Mouse (Mus musculus) midbrain, embryonic 16.5 days (tissue): ENCODE measurements around the gene Fyco1. TPM values are rescaled to one million over a fixed set of nuclear protein-coding genes. Genes with fewer than 3 reads are reported as not detected.

Experiments
- ATAC-seq: fragments of 200-750 bp; cut with Nextera tagmentation; 2 replicates; pipeline ENCODE4 v1.8.0; 2017; ENCODE audit warnings: moderate TSS enrichment
- H3K27ac ChIP-seq: fragments of 300-500 bp; sonication (generic); 2 replicates; pipeline ENCODE4 v1.5.1; 2014; ENCODE audit warnings: mild to moderate bottlenecking, low read length, mixed read lengths
- H3K27me3 ChIP-seq: fragments of 300-500 bp; sonication (generic); 2 replicates; pipeline ENCODE4 v1.6.1; 2014; ENCODE audit warnings: low read depth, low read length, mixed read lengths; ENCODE audit not compliant: control insufficient read depth, insufficient read depth
- H3K36me3 ChIP-seq: fragments of 300-500 bp; sonication (generic); 2 replicates; pipeline ENCODE4 v1.6.1; 2014; ENCODE audit warnings: mild to moderate bottlenecking, low read length, moderate library complexity, mixed read lengths; ENCODE audit not compliant: control insufficient read depth, insufficient read depth
- H3K4me1 ChIP-seq: fragments of 300-500 bp; sonication (generic); 2 replicates; pipeline ENCODE4 v1.6.1; 2014; ENCODE audit warnings: mild to moderate bottlenecking, low read length, mixed read lengths; ENCODE audit not compliant: control insufficient read depth, insufficient read depth
- H3K4me2 ChIP-seq: fragments of 300-500 bp; sonication (generic); 2 replicates; pipeline ENCODE4 v1.6.1; 2014; ENCODE audit warnings: mild to moderate bottlenecking, low read length, mixed read lengths
- H3K4me3 ChIP-seq: fragments of 300-500 bp; sonication (generic); 2 replicates; pipeline ENCODE4 v1.5.1; 2014; ENCODE audit warnings: low read depth, mild to moderate bottlenecking, low read length, moderate library complexity, mixed read lengths
- H3K9ac ChIP-seq: fragments of 300-500 bp; sonication (generic); 2 replicates; pipeline ENCODE4 v1.6.1; 2014; ENCODE audit warnings: low read depth, low read length, mixed read lengths
- H3K9me3 ChIP-seq: fragments of 300-500 bp; sonication (generic); replicated peaks from 2 replicates; pipeline ENCODE4 v1.6.1; 2014; ENCODE audit warnings: mild to moderate bottlenecking, low read length, mixed read lengths; ENCODE audit not compliant: control insufficient read depth, poor library complexity, severe bottlenecking
- WGBS: fragments of 180-500 bp; shearing (Covaris S2); extraction: QIAGEN DNeasy Blood & Tissue Kit; methylation state at CpG from one replicate; pipeline ENCODE4 v1.1.7; 2014; 5-methylcytosine and 5-hydroxymethylcytosine counted together
- polyA plus RNA-seq: library from polyadenylated mRNA; unstranded; fragments of >200 nt; fragmentation: Nextera tagmentation; extraction: Ambion mirVana; gene quantifications from 2 replicates; pipeline ENCODE4 v1.2.1, GENCODE M21; 2015

The Fyco1 gene
- polyA plus RNA-seq, 1 experiment from 2014 or later: 18.1 TPM

GRCm38 (mm10) chr9:123851062-123851712 is 512 bp downstream of the Fyco1 start:
- Histone ChIP-seq H3K4me2 (peak overlapping the region; percentile 69), H3K9ac (peak overlapping the region; percentile 70), H3K36me3 (no peaks in the 10 kb centered on the region), H3K9me3 (no peaks in the 10 kb centered on the region), H3K4me3 (peak overlapping the region; percentile 78), H3K27me3 (no peaks in the 10 kb centered on the region), H3K4me1 (peaks cover 8% of the 10 kb centered on the region), H3K27ac (peak overlapping the region; percentile 80)
- WGBS: under 1% methylated on average over 27 of the region's 27 CpGs
- ATAC-seq: peak; percentile 84

- H3K27me3 ChIP-seq: no peaks in the 10 kb centered on the region
Measured at GRCm38 (mm10) chr9:123850705-123851061, 1.0 kb downstream of the Fyco1 start.

GRCm38 (mm10) chr9:123849976-123850695 is 1.6 kb downstream of the Fyco1 start:
- no peaks in the 10 kb centered on the region for H3K9me3 ChIP-seq
- H3K4me2 ChIP-seq: no peak overlapping the region
- ATAC-seq: no peak
- 76% methylated on average over 2 of the region's 2 CpGs for WGBS
- H3K4me3 ChIP-seq: no peak overlapping the region
- no peak overlapping the region for H3K27ac ChIP-seq
- peaks cover 8% of the 10 kb centered on the region for H3K4me1 ChIP-seq
- no peak overlapping the region for H3K9ac ChIP-seq
- H3K36me3 ChIP-seq: no peaks in the 10 kb centered on the region
- H3K27me3 ChIP-seq: no peaks in the 10 kb centered on the region

More at GRCm38 (mm10) chr9:123850705-123851061, 1.0 kb downstream of the Fyco1 start:
- Histone ChIP-seq H3K36me3 (no peaks in the 10 kb centered on the region), H3K9me3 (no peaks in the 10 kb centered on the region), H3K9ac (no peak overlapping the region), H3K4me3 (peak overlapping the region; percentile 78), H3K4me1 (peaks cover 8% of the 10 kb centered on the region), H3K27ac (peak overlapping the region; percentile 80; the same call in 1 of the 2 replicates), H3K4me2 (peak overlapping the region; percentile 69)
- ATAC-seq: no peak
- WGBS: 5% methylated on average over 2 of the region's 2 CpGs

GRCm38 (mm10) chr9:123846490-123846889 is 5.2 kb downstream of the Fyco1 start:
- Histone ChIP-seq H3K27me3 (no peaks in the 10 kb centered on the region), H3K27ac (no peak overlapping the region), H3K4me3 (no peak overlapping the region), H3K4me2 (no peak overlapping the region), H3K9ac (no peak overlapping the region), H3K36me3 (0 out of 2 replicates have a peak, but pooled peaks cover 3% of the 10 kb centered on the region), H3K9me3 (no peaks in the 10 kb centered on the region), H3K4me1 (peaks cover 4% of the 10 kb centered on the region)
- WGBS: 98% methylated on average over 1 of the region's 1 CpGs
- ATAC-seq: no peak

GRCm38 (mm10) chr9:123845120-123845519 is 6.6 kb downstream of the Fyco1 start:
- Histone ChIP-seq H3K27ac (no peak overlapping the region), H3K4me1 (no peaks in the 10 kb centered on the region), H3K36me3 (0 out of 2 replicates have a peak, but pooled peaks cover 3% of the 10 kb centered on the region), H3K27me3 (no peaks in the 10 kb centered on the region), H3K9ac (no peak overlapping the region), H3K4me3 (no peak overlapping the region), H3K4me2 (no peak overlapping the region), H3K9me3 (no peaks in the 10 kb centered on the region)
- no peak for ATAC-seq
- WGBS: 80% methylated on average over 3 of the region's 3 CpGs

GRCm38 (mm10) chr9:123844468-123844867 is 7.2 kb downstream of the Fyco1 start:
- no peak for ATAC-seq
- Histone ChIP-seq H3K27ac (no peak overlapping the region), H3K36me3 (0 out of 2 replicates have a peak, but pooled peaks cover 3% of the 10 kb centered on the region), H3K27me3 (no peaks in the 10 kb centered on the region), H3K4me2 (no peak overlapping the region), H3K4me3 (no peak overlapping the region), H3K9ac (no peak overlapping the region), H3K4me1 (no peaks in the 10 kb centered on the region), H3K9me3 (no peaks in the 10 kb centered on the region)
- 90% methylated on average over 3 of the region's 3 CpGs for WGBS

GRCm38 (mm10) chr9:123840243-123840642 is 11.5 kb downstream of the Fyco1 start:
- H3K27me3 ChIP-seq: no peaks in the 10 kb centered on the region
- peaks cover 11% of the 10 kb centered on the region for H3K36me3 ChIP-seq
- H3K27ac ChIP-seq: no peak overlapping the region
- H3K9me3 ChIP-seq: no peaks in the 10 kb centered on the region
- no peak overlapping the region for H3K4me2 ChIP-seq
- H3K4me1 ChIP-seq: no peaks in the 10 kb centered on the region
- WGBS: 91% methylated on average over 6 of the region's 6 CpGs
- no peak for ATAC-seq
- H3K4me3 ChIP-seq: no peak overlapping the region
- H3K9ac ChIP-seq: no peak overlapping the region

- no peak for ATAC-seq
- Histone ChIP-seq H3K27me3 (no peaks in the 10 kb centered on the region), H3K4me3 (no peak overlapping the region), H3K9me3 (no peaks in the 10 kb centered on the region), H3K4me2 (no peak overlapping the region), H3K9ac (no peak overlapping the region), H3K36me3 (peaks cover 14% of the 10 kb centered on the region), H3K4me1 (no peaks in the 10 kb centered on the region), H3K27ac (no peak overlapping the region)
- WGBS: 96% methylated on average over 3 of the region's 3 CpGs
Measured at GRCm38 (mm10) chr9:123835851-123836250, 15.8 kb downstream of the Fyco1 start.

GRCm38 (mm10) chr9:123828916-123829315 is 22.8 kb downstream of the Fyco1 start:
- no peak overlapping the region for H3K9ac ChIP-seq
- WGBS: 90% methylated on average over 4 of the region's 4 CpGs
- no peak overlapping the region for H3K4me3 ChIP-seq
- H3K4me1 ChIP-seq: no peaks in the 10 kb centered on the region
- no peaks in the 10 kb centered on the region for H3K27me3 ChIP-seq
- H3K9me3 ChIP-seq: no peaks in the 10 kb centered on the region
- no peak overlapping the region for H3K4me2 ChIP-seq
- no peak overlapping the region for H3K27ac ChIP-seq
- ATAC-seq: no peak
- peaks cover 23% of the 10 kb centered on the region for H3K36me3 ChIP-seq
